Mouse (Mus musculus) embryonic facial prominence, embryonic 12.5 days (tissue): Measurements from ENCODE around the gene Itga3. TPM values are rescaled to one million over a fixed set of nuclear protein-coding genes. Genes with fewer than 3 reads are reported as not detected.
A peak's percentile ranks its signal among the peaks of the same experiment; 100 is the strongest.

ENCODE experiments used
- ATAC-seq: fragments of 200-750 bp; cut with Nextera tagmentation; 2 replicates; pipeline ENCODE4 v1.8.0; 2017; ENCODE audit not compliant: insufficient number of reproducible peaks, insufficient read depth, low FRiP score, low TSS enrichment
- H3K27ac ChIP-seq: fragments of 300-500 bp; sonication (generic); 2 replicates; pipeline ENCODE4 v1.5.1; 2016; ENCODE audit warnings: mild to moderate bottlenecking
- H3K27me3 ChIP-seq: fragments of 300-500 bp; sonication (generic); 2 replicates; pipeline ENCODE4 v1.6.1; 2016; ENCODE audit warnings: mild to moderate bottlenecking, moderate library complexity
- H3K36me3 ChIP-seq: fragments of 300-500 bp; sonication (generic); 2 replicates; pipeline ENCODE4 v1.6.1; 2016; ENCODE audit warnings: mild to moderate bottlenecking
- H3K4me1 ChIP-seq: fragments of 300-500 bp; sonication (generic); 2 replicates; pipeline ENCODE4 v1.6.1; 2016
- H3K4me2 ChIP-seq: fragments of 300-500 bp; sonication (generic); replicated peaks from 2 replicates; pipeline ENCODE4 v1.6.1; 2016; ENCODE audit warnings: mild to moderate bottlenecking, moderate library complexity
- H3K4me3 ChIP-seq: fragments of 300-500 bp; sonication (generic); 2 replicates; pipeline ENCODE4 v1.5.1; 2016; ENCODE audit warnings: mild to moderate bottlenecking
- H3K9ac ChIP-seq: fragments of 300-500 bp; sonication (generic); 2 replicates; pipeline ENCODE4 v1.6.1; 2016; ENCODE audit warnings: mild to moderate bottlenecking, moderate library complexity
- H3K9me3 ChIP-seq: fragments of 300-500 bp; sonication (generic); 2 replicates; pipeline ENCODE4 v1.6.1; 2016; ENCODE audit warnings: mild to moderate bottlenecking, moderate library complexity
- WGBS: fragments of 180-500 bp; shearing (Covaris S2); methylation state at CpG from one replicate; pipeline ENCODE4 v1.1.7; 2016; 5-methylcytosine and 5-hydroxymethylcytosine counted together
- polyA plus RNA-seq: library from polyadenylated mRNA; unstranded; fragments of >200 nt; fragmentation: Nextera tagmentation; extraction: Ambion mirVana; gene quantifications from 2 replicates; pipeline ENCODE4 v1.2.1, GENCODE M21; 2016

Itga3 gene
- polyA plus RNA-seq, 1 experiment from 2014 or later = 10.5 TPM

GRCm38 (mm10) chr11:95077956-95078355, 1.4 kb upstream of the Itga3 start:
- Histone ChIP-seq H3K4me2 (no peak overlapping the region), H3K36me3 (no peaks in the 10 kb centered on the region), H3K9ac (no peak overlapping the region), H3K27me3 (peaks cover 44% of the 10 kb centered on the region), H3K9me3 (no peaks in the 10 kb centered on the region), H3K27ac (no peak overlapping the region), H3K4me3 (no peak overlapping the region), H3K4me1 (peaks cover 38% of the 10 kb centered on the region)
- 30% methylated on average over 7 of the region's 7 CpGs for WGBS
- ATAC-seq = no peak

- Histone ChIP-seq H3K4me1 (peaks cover 40% of the 10 kb centered on the region), H3K4me2 (peak overlapping the region; percentile 95), H3K9me3 (no peaks in the 10 kb centered on the region), H3K27me3 (peaks cover 44% of the 10 kb centered on the region), H3K36me3 (no peaks in the 10 kb centered on the region), H3K27ac (peak overlapping the region; percentile 37; the same call in 1 of the 2 replicates), H3K4me3 (peak overlapping the region; percentile 56), H3K9ac (peak overlapping the region; percentile 56)
- 2% methylated on average over 42 of the region's 42 CpGs for WGBS
- ATAC-seq = peak; percentile 54
Measured at GRCm38 (mm10) chr11:95076041-95076535, 513 bp downstream of the Itga3 start.

- ATAC-seq = no peak
- H3K4me1 ChIP-seq = peaks cover 40% of the 10 kb centered on the region
- WGBS = 4% methylated on average over 19 of the region's 19 CpGs
- peak overlapping the region; percentile 56 for H3K4me3 ChIP-seq
- H3K27ac ChIP-seq = peak overlapping the region; percentile 42
- H3K4me2 ChIP-seq = peak overlapping the region; percentile 95
- peak overlapping the region; percentile 56; the same call in 1 of the 2 replicates for H3K9ac ChIP-seq
- peaks cover 44% of the 10 kb centered on the region for H3K27me3 ChIP-seq
- H3K36me3 ChIP-seq = no peaks in the 10 kb centered on the region
- no peaks in the 10 kb centered on the region for H3K9me3 ChIP-seq
Measured at GRCm38 (mm10) chr11:95075197-95076040, 1.2 kb downstream of the Itga3 start.

DNA sequence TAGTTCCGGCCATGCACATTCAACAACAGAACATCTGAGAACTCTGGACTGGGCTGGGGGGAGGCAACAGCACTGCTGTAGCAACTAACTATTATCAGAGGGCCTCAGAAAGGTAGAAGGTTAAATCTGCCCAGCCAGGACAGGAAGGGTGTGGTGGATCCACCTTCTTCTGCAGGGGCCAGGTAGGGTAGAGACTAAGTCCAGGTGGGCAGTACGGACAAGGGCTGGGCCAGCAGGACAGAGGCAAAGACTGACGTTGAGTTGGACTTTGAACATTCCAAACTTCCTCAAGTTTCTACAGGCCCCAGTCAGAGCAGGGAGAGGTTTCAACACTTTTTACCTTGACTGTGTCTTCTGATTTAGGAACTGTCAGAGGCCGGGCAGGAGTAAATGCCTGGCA, 1.9 kb downstream of the Itga3 start:
- Histone ChIP-seq H3K27me3 (peaks cover 40% of the 10 kb centered on the region), H3K36me3 (no peaks in the 10 kb centered on the region), H3K4me2 (peak overlapping the region; percentile 95), H3K4me1 (peaks cover 35% of the 10 kb centered on the region), H3K27ac (no peak overlapping the region), H3K9me3 (no peaks in the 10 kb centered on the region), H3K9ac (no peak overlapping the region), H3K4me3 (peak overlapping the region; percentile 56; the same call in 1 of the 2 replicates)
- ATAC-seq = no peak
- 72% methylated on average over 4 of the region's 4 CpGs for WGBS

GRCm38 (mm10) chr11:95073835-95074234, 2.8 kb downstream of the Itga3 start:
- H3K27ac ChIP-seq = no peak overlapping the region
- no peak for ATAC-seq
- H3K4me2 ChIP-seq = no peak overlapping the region
- H3K9me3 ChIP-seq = no peaks in the 10 kb centered on the region
- WGBS = 65% methylated on average over 4 of the region's 4 CpGs
- H3K9ac ChIP-seq = no peak overlapping the region
- no peak overlapping the region for H3K4me3 ChIP-seq
- H3K4me1 ChIP-seq = peaks cover 30% of the 10 kb centered on the region
- H3K36me3 ChIP-seq = no peaks in the 10 kb centered on the region
- H3K27me3 ChIP-seq = peaks cover 38% of the 10 kb centered on the region

- Histone ChIP-seq H3K27ac (no peak overlapping the region), H3K4me1 (peaks cover 27% of the 10 kb centered on the region), H3K9ac (no peak overlapping the region), H3K4me3 (no peak overlapping the region), H3K27me3 (peaks cover 36% of the 10 kb centered on the region), H3K9me3 (no peaks in the 10 kb centered on the region), H3K36me3 (no peaks in the 10 kb centered on the region), H3K4me2 (no peak overlapping the region)
- ATAC-seq = no peak
- 73% methylated on average over 5 of the region's 5 CpGs for WGBS
Measured at GRCm38 (mm10) chr11:95072804-95073203, 3.8 kb downstream of the Itga3 start.

- no peak overlapping the region for H3K4me3 ChIP-seq
- no peak overlapping the region for H3K27ac ChIP-seq
- H3K4me1 ChIP-seq = peaks cover 20% of the 10 kb centered on the region
- no peaks in the 10 kb centered on the region for H3K36me3 ChIP-seq
- H3K4me2 ChIP-seq = no peak overlapping the region
- no peak overlapping the region for H3K9ac ChIP-seq
- 71% methylated on average over 7 of the region's 8 CpGs for WGBS
- H3K9me3 ChIP-seq = no peaks in the 10 kb centered on the region
- peaks cover 31% of the 10 kb centered on the region for H3K27me3 ChIP-seq
- ATAC-seq = no peak
Measured at GRCm38 (mm10) chr11:95072136-95072535, 4.5 kb downstream of the Itga3 start.

DNA sequence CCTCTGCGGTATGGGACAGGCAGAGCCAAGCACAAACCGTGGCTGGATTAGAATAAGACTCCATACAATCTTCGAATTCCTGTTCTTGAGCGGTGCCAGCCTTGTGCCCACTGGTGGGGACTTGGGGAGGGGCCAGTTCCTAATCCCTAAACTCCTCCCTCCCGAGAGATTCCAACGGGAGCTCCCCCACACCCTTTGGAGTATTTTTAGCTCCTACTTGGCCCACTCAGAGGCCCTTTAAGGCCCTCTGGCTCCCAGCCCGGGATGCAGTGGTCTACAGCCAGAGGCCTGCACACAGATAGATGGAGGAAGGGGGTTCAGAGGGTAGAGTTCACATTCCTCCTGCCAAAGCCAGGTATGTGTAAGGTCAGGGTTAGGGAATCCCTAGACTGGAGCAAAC, 5.3 kb downstream of the Itga3 start:
- H3K4me1 ChIP-seq = peaks cover 19% of the 10 kb centered on the region
- peaks cover 23% of the 10 kb centered on the region for H3K27me3 ChIP-seq
- WGBS = 57% methylated on average over 7 of the region's 7 CpGs
- H3K36me3 ChIP-seq = no peaks in the 10 kb centered on the region
- H3K9ac ChIP-seq = no peak overlapping the region
- no peaks in the 10 kb centered on the region for H3K9me3 ChIP-seq
- ATAC-seq = no peak
- H3K4me2 ChIP-seq = no peak overlapping the region
- no peak overlapping the region for H3K27ac ChIP-seq
- no peak overlapping the region for H3K4me3 ChIP-seq

DNA sequence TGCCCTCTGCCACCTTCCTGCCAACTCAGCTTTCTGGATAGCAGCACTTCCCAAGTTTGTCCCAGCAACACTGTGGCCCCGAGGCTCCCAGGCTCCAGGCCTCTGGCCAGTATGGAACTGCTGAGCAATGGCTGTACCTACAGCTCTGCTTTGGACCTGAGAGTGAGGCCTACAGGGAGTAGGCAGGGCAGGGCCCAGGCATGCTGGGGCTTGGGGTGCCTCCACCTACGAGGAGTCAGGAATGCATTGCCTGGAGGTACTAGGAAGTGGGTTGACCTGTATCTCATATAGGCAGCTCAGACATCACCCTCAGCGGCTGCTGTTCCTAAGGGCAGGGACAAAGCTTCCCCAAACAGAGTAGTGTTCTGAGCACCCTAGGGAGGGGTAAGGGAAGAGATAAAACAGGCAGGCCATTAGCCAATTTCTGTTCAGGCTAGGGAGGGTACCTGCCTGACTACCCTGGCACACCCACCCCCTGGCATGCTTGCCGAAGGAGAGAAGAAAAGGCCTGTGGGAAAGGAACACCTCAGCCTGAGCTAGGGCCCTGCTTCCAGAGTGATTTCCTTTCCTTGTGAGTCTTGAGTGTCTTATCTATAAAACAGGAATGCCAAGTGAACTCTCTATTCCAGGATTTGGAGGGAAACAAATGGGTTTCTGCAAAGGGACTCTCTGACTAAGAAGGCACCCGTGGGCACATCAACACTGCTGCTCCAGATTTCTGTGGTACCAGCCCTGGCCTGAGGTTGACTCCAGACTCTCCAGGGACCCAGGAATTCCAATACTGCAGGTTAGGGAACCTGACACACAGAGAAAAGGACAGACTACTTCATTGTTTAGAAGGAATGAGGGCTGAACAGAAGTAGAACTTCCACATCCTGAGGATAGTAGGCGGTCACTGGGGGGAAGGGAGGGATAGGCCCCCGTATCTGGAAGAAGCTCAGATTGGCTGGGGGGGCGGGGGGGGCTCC, 6.2 kb downstream of the Itga3 start:
- H3K4me3 ChIP-seq = no peak overlapping the region
- peaks cover 10% of the 10 kb centered on the region for H3K4me1 ChIP-seq
- no peak overlapping the region; the same call in 1 of the 2 replicates for H3K27ac ChIP-seq
- H3K27me3 ChIP-seq = peaks cover 14% of the 10 kb centered on the region
- H3K36me3 ChIP-seq = no peaks in the 10 kb centered on the region
- no peak overlapping the region for H3K9ac ChIP-seq
- ATAC-seq = no peak
- H3K4me2 ChIP-seq = no peak overlapping the region
- H3K9me3 ChIP-seq = no peaks in the 10 kb centered on the region
- 57% methylated on average over 8 of the region's 8 CpGs for WGBS

- 85% methylated on average over 10 of the region's 10 CpGs for WGBS
- H3K27ac ChIP-seq = no peak overlapping the region
- peaks cover 4% of the 10 kb centered on the region for H3K27me3 ChIP-seq
- H3K4me1 ChIP-seq = peaks cover 2% of the 10 kb centered on the region; the same call in 1 of the 2 replicates
- H3K9me3 ChIP-seq = no peaks in the 10 kb centered on the region
- no peaks in the 10 kb centered on the region for H3K36me3 ChIP-seq
- H3K9ac ChIP-seq = no peak overlapping the region
- no peak overlapping the region for H3K4me3 ChIP-seq
- ATAC-seq = no peak
- no peak overlapping the region for H3K4me2 ChIP-seq
Measured at GRCm38 (mm10) chr11:95069226-95069957, 7.2 kb downstream of the Itga3 start.
